Mouse (Mus musculus): Measurements from ENCODE around the gene Rims3. TPM values are rescaled to one million over a fixed set of nuclear protein-coding genes. Genes with fewer than 3 reads are reported as not detected.

The Rims3 gene
- polyA plus RNA-seq, 1 experiment from 2014 or later, result 0.66 TPM

DNA sequence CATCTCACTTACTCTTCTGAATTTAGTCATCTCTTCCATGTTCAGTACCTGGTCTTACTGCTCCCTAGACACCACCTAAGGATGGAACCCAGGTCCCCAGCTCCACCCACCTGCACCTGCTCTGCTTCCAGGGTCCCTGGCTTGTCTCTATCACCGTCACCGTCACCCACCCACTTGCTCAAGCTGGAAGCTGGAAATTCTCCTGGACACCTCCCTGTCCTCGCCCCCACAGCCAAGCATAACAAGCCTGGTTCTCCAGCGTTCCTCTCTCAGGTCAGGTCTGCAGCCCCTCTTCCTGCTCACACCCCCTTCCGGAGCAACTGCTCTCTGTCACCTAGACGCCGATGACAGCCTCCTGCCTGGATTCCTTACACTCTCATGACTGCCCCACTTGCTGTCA lies 5.2 kb downstream of the Rims3 start:
- 74% methylated on average over 7 of the region's 7 CpGs for WGBS
- Histone ChIP-seq H3K9me3 (ENCODE audit: control insufficient read depth, low read length) (no peaks in the 10 kb centered on the region), H3K4me3 (ENCODE audit: low read depth, low read length) (no peak overlapping the region), H3K4me2 (no peak overlapping the region), H3K4me1 (replicated peaks; ENCODE audit: control insufficient read depth, insufficient read depth, low read length) (no peaks in the 10 kb centered on the region), H3K27ac (ENCODE audit: low read depth, low read length) (no peak overlapping the region), H3K9ac (ENCODE audit: low read depth, low read length) (no peak overlapping the region), H3K27me3 (replicated peaks; ENCODE audit: control insufficient read depth, insufficient read depth, low read length) (peaks cover 34% of the 10 kb centered on the region), H3K36me3 (ENCODE audit: control insufficient read depth, insufficient read depth, low read length) (no peaks in the 10 kb centered on the region)
- ATAC-seq (replicated peaks; ENCODE audit: low FRiP score) (no peak), DNase-seq (ENCODE audit: low spot score) (no peak)

DNA sequence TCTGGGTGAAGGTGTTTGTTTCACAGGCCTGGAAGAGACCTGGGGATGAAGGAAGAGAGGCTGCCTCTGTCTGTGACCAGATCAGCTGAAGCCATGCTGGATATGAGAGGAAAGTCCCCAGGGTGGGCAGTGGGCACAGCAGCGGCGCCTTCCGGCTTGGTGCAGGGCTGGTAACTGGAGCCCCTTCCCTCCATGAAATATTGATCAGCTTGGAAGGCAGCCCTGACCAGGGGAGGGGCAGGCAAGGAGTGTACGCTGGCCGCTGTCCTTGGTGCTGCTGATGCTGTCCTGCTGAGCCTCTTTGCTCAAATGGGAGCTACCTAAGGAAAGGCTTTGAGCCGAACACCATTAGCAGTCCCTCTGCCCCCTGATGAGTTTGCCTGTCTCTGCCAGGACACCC lies 11.6 kb downstream of the Rims3 start:
- H3K9ac ChIP-seq (ENCODE audit: low read depth, low read length), result no peak overlapping the region
- WGBS, result 11% methylated on average over 6 of the region's 6 CpGs
- 0 out of 2 replicates have a peak, but pooled peaks cover 2% of the 10 kb centered on the region for H3K27me3 ChIP-seq (replicated peaks; ENCODE audit: control insufficient read depth, insufficient read depth, low read length)
- H3K4me1 ChIP-seq (replicated peaks; ENCODE audit: control insufficient read depth, insufficient read depth, low read length), result no peaks in the 10 kb centered on the region
- no peaks in the 10 kb centered on the region for H3K36me3 ChIP-seq (ENCODE audit: control insufficient read depth, insufficient read depth, low read length)
- H3K4me2 ChIP-seq, result no peak overlapping the region
- peak; percentile 43 for ATAC-seq (replicated peaks; ENCODE audit: low FRiP score)
- no peaks in the 10 kb centered on the region for H3K9me3 ChIP-seq (ENCODE audit: control insufficient read depth, low read length)
- no peak overlapping the region for H3K27ac ChIP-seq (ENCODE audit: low read depth, low read length)
- peak; percentile 46 for DNase-seq (ENCODE audit: low spot score)
- H3K4me3 ChIP-seq (ENCODE audit: low read depth, low read length), result no peak overlapping the region

DNA sequence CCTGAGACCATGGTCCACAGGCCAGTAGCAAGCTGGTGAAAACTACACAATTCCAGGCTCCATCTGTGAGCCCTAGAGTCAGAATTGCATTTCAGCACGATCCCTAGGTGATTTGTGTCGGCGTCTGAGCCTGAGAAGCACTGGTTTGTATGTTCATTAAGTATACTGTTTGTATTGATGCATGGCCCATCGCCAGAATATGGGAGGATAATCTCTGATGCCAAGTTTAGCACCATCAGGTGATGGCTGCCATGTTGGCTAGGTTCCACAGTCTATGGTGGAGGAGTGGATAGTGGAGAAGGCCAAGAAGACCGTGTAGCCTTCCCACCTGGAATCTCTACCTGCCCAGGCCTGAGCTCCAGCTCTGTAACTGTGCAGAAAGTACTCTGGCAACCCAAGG lies 13.6 kb downstream of the Rims3 start:
- Histone ChIP-seq H3K9me3 (ENCODE audit: control insufficient read depth, low read length) (no peaks in the 10 kb centered on the region), H3K4me2 (no peak overlapping the region), H3K27ac (ENCODE audit: low read depth, low read length) (no peak overlapping the region), H3K9ac (ENCODE audit: low read depth, low read length) (no peak overlapping the region), H3K4me1 (replicated peaks; ENCODE audit: control insufficient read depth, insufficient read depth, low read length) (no peaks in the 10 kb centered on the region), H3K36me3 (ENCODE audit: control insufficient read depth, insufficient read depth, low read length) (no peaks in the 10 kb centered on the region), H3K27me3 (replicated peaks; ENCODE audit: control insufficient read depth, insufficient read depth, low read length) (no peaks in the 10 kb centered on the region), H3K4me3 (ENCODE audit: low read depth, low read length) (no peak overlapping the region)
- ATAC-seq (replicated peaks; ENCODE audit: low FRiP score), result no peak
- no peak for DNase-seq (ENCODE audit: low spot score)
- WGBS, result 73% methylated on average over 5 of the region's 5 CpGs

DNA sequence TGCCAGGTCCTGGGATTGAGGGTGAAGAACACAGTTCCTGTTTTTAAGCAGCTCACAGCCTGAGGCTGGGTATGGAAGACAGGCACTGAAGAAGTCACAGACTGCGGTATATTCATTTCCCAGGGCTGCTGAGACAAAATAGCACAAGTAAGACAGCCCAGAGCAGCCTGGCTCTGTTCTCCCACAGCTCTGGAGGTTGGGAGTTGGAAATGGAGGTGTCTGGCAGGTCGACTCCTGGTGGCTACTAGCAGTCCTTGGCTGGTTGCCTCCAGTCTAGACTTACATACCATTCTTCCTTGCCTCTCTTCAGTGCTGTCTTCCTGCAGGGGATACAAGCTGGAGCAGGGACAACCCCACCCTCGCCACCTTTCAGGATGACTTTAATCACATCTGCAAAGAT lies 14.4 kb downstream of the Rims3 start:
- H3K27me3 ChIP-seq (replicated peaks; ENCODE audit: control insufficient read depth, insufficient read depth, low read length), result no peaks in the 10 kb centered on the region

GRCm38 (mm10) chr4:120870262-120870748 lies 15.7 kb downstream of the Rims3 start:
- ATAC-seq (replicated peaks; ENCODE audit: low FRiP score) (no peak), DNase-seq (ENCODE audit: low spot score) (no peak)
- H3K4me1 ChIP-seq (replicated peaks; ENCODE audit: control insufficient read depth, insufficient read depth, low read length), result no peaks in the 10 kb centered on the region
- no peak overlapping the region for H3K27ac ChIP-seq (ENCODE audit: low read depth, low read length)
- H3K27me3 ChIP-seq (replicated peaks; ENCODE audit: control insufficient read depth, insufficient read depth, low read length), result no peaks in the 10 kb centered on the region
- H3K4me3 ChIP-seq (ENCODE audit: low read depth, low read length), result no peak overlapping the region
- H3K4me2 ChIP-seq, result no peak overlapping the region
- H3K36me3 ChIP-seq (ENCODE audit: control insufficient read depth, insufficient read depth, low read length), result no peaks in the 10 kb centered on the region
- 63% methylated on average over 7 of the region's 7 CpGs for WGBS
- H3K9ac ChIP-seq (ENCODE audit: low read depth, low read length), result no peak overlapping the region
- H3K9me3 ChIP-seq (ENCODE audit: control insufficient read depth, low read length), result no peaks in the 10 kb centered on the region

More for the DNA sequence above, 14.4 kb downstream of the Rims3 start:
- no peak overlapping the region for H3K9ac ChIP-seq (ENCODE audit: low read depth, low read length)
- no peaks in the 10 kb centered on the region for H3K9me3 ChIP-seq (ENCODE audit: control insufficient read depth, low read length)
- no peaks in the 10 kb centered on the region for H3K4me1 ChIP-seq (replicated peaks; ENCODE audit: control insufficient read depth, insufficient read depth, low read length)
- DNase-seq (ENCODE audit: low spot score) (no peak), ATAC-seq (replicated peaks; ENCODE audit: low FRiP score) (no peak)
- no peak overlapping the region for H3K4me2 ChIP-seq
- no peak overlapping the region for H3K27ac ChIP-seq (ENCODE audit: low read depth, low read length)
- 64% methylated on average over 3 of the region's 3 CpGs for WGBS
- H3K36me3 ChIP-seq (ENCODE audit: control insufficient read depth, insufficient read depth, low read length), result no peaks in the 10 kb centered on the region
- no peak overlapping the region for H3K4me3 ChIP-seq (ENCODE audit: low read depth, low read length)

- 77% methylated on average over 3 of the region's 3 CpGs for WGBS
- ATAC-seq (replicated peaks; ENCODE audit: low FRiP score) (no peak), DNase-seq (ENCODE audit: low spot score) (no peak)
- no peak overlapping the region for H3K9ac ChIP-seq (ENCODE audit: low read depth, low read length)
- peaks cover 1% of the 10 kb centered on the region for H3K4me1 ChIP-seq (replicated peaks; ENCODE audit: control insufficient read depth, insufficient read depth, low read length)
- no peaks in the 10 kb centered on the region for H3K9me3 ChIP-seq (ENCODE audit: control insufficient read depth, low read length)
- H3K27me3 ChIP-seq (replicated peaks; ENCODE audit: control insufficient read depth, insufficient read depth, low read length), result no peaks in the 10 kb centered on the region
- no peaks in the 10 kb centered on the region for H3K36me3 ChIP-seq (ENCODE audit: control insufficient read depth, insufficient read depth, low read length)
- H3K27ac ChIP-seq (ENCODE audit: low read depth, low read length), result no peak overlapping the region
- no peak overlapping the region for H3K4me3 ChIP-seq (ENCODE audit: low read depth, low read length)
- H3K4me2 ChIP-seq, result no peak overlapping the region
Observed at GRCm38 (mm10) chr4:120875961-120876360, 21.3 kb downstream of the Rims3 start.

- H3K4me1 ChIP-seq (replicated peaks; ENCODE audit: control insufficient read depth, insufficient read depth, low read length), result peaks cover 5% of the 10 kb centered on the region
- no peak overlapping the region for H3K4me2 ChIP-seq
- WGBS, result 75% methylated on average over 3 of the region's 3 CpGs
- H3K9ac ChIP-seq (ENCODE audit: low read depth, low read length), result no peak overlapping the region
- H3K4me3 ChIP-seq (ENCODE audit: low read depth, low read length), result no peak overlapping the region
- DNase-seq (ENCODE audit: low spot score) (no peak), ATAC-seq (replicated peaks; ENCODE audit: low FRiP score) (no peak)
- no peak overlapping the region for H3K27ac ChIP-seq (ENCODE audit: low read depth, low read length)
- H3K36me3 ChIP-seq (ENCODE audit: control insufficient read depth, insufficient read depth, low read length), result no peaks in the 10 kb centered on the region
- no peaks in the 10 kb centered on the region for H3K27me3 ChIP-seq (replicated peaks; ENCODE audit: control insufficient read depth, insufficient read depth, low read length)
- H3K9me3 ChIP-seq (ENCODE audit: control insufficient read depth, low read length), result no peaks in the 10 kb centered on the region
Observed at GRCm38 (mm10) chr4:120878728-120879127, 24.1 kb downstream of the Rims3 start.

DNA sequence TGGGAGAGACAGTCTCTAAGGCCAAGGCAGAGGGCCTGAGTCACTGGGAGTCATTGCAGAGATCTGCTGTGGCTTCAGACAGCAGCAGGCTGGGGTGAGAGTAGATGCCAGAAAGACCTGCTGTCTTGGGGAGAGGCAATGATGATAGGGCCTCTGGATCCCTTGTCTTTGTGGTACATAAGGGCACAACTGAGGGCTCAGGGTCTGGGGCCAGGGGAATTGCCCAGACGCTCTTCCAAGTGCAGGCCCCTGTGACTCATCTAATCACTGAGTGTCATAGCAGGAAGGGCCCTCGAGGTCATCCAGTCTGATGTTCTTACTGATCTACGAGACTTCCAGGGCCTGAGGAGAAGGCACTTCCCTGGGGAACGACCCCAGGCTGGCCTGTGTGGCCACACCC lies 24.8 kb downstream of the Rims3 start:
- Histone ChIP-seq H3K27ac (ENCODE audit: low read depth, low read length) (no peak overlapping the region), H3K4me3 (ENCODE audit: low read depth, low read length) (no peak overlapping the region), H3K4me2 (no peak overlapping the region), H3K9me3 (ENCODE audit: control insufficient read depth, low read length) (no peaks in the 10 kb centered on the region), H3K9ac (ENCODE audit: low read depth, low read length) (no peak overlapping the region), H3K27me3 (replicated peaks; ENCODE audit: control insufficient read depth, insufficient read depth, low read length) (no peaks in the 10 kb centered on the region), H3K4me1 (replicated peaks; ENCODE audit: control insufficient read depth, insufficient read depth, low read length) (peaks cover 5% of the 10 kb centered on the region), H3K36me3 (ENCODE audit: control insufficient read depth, insufficient read depth, low read length) (no peaks in the 10 kb centered on the region)
- 43% methylated on average over 4 of the region's 4 CpGs for WGBS
- no peak for ATAC-seq (replicated peaks; ENCODE audit: low FRiP score)
- DNase-seq (ENCODE audit: low spot score), result no peak

- DNase-seq (ENCODE audit: low spot score) (no peak), ATAC-seq (replicated peaks; ENCODE audit: low FRiP score) (no peak)
- Histone ChIP-seq H3K4me2 (no peak overlapping the region), H3K4me1 (replicated peaks; ENCODE audit: control insufficient read depth, insufficient read depth, low read length) (peaks cover 12% of the 10 kb centered on the region), H3K36me3 (ENCODE audit: control insufficient read depth, insufficient read depth, low read length) (no peaks in the 10 kb centered on the region), H3K27ac (ENCODE audit: low read depth, low read length) (no peak overlapping the region), H3K9me3 (ENCODE audit: control insufficient read depth, low read length) (no peaks in the 10 kb centered on the region), H3K4me3 (ENCODE audit: low read depth, low read length) (no peak overlapping the region), H3K27me3 (replicated peaks; ENCODE audit: control insufficient read depth, insufficient read depth, low read length) (no peaks in the 10 kb centered on the region), H3K9ac (ENCODE audit: low read depth, low read length) (no peak overlapping the region)
- WGBS, result 37% methylated on average over 6 of the region's 6 CpGs
Observed at GRCm38 (mm10) chr4:120880731-120881432, 26.3 kb downstream of the Rims3 start.

Data from liver, embryonic 11.5 days (tissue).